Mouse (Mus musculus): ENCODE data around the gene Kank2.

- TF ChIP-seq CTCF (IDR thresholded peaks at IDR 0.05; ENCODE audit: low read depth) (no peak), EP300 (optimal IDR thresholded peaks at IDR 0.05) (no peak)
Measured at GRCm38 (mm10) chr9:21721036-21721435, 77.5 kb downstream of the Kank2 start.
